Mouse (Mus musculus): ENCODE measurements around the gene Snx18.

The Snx18 gene

DNA sequence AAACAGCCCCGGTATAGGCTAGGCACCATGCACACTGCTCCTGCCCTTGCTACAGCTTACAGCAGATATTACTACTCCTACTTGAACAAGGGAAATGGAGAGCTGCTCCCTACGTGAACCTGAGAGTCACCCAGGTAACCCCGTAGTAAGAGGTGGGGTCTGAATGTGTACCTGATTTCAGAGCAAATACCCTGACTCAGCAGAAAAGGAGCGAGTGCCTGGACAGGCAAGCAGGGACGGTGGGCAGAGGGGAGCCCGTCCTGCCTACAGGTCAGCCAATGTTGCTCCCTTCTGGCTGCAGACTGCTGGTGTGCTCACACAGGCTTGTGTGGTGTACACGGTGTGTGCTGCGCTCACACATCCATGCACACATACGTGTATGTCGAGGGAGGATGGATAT lies 20.7 kb downstream of the Snx18 start:
- DNase-seq (ENCODE audit: low spot score in 2 of 2), result no peak

DNA sequence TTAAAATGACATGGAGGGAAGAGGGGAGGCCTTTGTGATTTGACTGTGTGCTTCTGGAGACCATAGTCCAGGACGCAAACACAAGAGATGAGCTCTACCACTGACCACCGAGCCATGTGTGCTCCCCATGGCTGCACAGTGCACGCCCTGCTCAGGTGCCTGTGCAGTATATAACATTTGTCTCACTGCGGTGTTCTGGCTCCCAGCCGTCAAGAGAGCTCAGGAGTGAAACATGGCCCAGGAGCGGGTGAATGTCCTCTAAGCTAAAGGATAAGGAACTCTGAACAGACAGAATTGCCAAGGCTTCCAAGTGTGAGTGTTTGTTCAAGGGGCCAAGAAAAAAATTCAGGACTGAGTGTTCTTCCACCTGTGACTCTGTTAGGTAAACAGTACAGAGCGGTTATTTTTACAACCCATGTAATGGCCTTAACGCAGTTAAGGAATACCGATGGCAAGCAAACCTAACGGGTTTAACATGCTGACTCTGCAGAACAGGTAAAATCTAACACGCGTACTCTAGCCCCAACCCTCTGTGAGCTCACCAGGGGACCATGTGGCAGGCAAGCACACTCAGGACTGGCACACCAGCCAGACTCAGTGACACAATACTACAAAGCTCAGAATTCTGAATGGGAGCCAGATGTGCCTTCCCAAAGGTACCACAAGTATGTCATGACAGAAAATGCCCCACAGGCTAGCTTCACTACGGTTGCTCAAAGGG lies 21.4 kb downstream of the Snx18 start:
- DNase-seq (ENCODE audit: low spot score in 2 of 2), result no peak

DNA sequence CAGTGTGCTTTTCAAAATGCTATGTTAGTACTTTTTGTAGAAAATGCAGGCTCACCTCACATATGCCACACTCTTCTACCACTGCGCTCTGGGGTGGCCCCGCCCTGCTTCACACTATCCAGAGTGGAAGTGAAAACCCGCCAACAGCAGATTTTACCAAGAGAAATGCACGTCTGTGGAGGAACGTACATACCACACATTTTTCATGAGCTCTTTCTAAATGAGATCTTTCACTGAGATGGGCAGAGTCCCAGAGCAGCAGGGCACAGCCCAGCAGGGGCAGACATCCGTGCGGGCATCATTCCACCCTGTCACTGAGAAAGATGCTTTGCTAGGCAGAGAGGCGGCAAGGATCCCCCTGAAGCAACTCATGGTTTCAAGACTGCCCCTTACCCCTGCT lies 22.4 kb downstream of the Snx18 start:
- DNase-seq (ENCODE audit: low spot score in 2 of 2), result no peak

DNA sequence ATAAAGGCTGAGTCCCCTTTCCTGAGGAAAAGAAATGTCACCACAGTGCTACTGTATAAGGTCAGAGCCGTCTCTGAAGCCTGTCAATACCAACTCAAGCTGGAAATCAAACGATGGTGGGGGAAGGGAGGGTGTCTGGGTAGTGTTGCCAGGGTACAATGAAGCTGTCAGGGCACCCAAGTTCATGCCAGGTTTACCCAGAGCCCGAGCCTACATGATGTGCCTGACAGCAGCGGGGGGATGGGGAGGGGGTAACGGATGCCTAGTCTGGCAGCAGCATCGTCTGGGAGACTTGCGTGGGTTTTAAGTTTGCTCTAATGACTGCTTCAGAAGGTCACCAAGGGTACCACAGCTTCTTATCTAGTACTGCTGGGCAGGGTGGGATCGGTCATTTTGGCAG lies 23.1 kb downstream of the Snx18 start:
- no peak for DNase-seq (ENCODE audit: low spot score in 2 of 2)

DNA sequence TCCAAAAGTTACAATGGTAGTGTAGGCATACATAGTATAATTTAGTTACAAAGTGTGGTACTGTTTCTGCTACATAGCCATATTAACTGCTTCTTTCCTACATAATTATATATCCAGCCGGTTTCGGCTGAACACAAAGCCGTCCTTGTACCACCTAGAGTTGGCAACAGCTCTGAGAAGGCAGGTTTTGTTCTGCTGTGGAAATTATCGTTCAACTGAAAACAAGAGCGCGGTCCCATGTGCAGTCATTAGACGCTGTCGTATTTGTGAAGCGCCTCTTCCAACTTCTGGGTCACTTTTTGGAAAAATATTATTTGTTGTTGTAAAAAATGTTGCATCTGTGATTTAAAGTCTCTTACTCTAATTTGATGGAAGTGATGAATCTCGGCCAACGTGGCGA lies 24.0 kb downstream of the Snx18 start:
- no peak for DNase-seq (ENCODE audit: low spot score in 2 of 2)

DNA sequence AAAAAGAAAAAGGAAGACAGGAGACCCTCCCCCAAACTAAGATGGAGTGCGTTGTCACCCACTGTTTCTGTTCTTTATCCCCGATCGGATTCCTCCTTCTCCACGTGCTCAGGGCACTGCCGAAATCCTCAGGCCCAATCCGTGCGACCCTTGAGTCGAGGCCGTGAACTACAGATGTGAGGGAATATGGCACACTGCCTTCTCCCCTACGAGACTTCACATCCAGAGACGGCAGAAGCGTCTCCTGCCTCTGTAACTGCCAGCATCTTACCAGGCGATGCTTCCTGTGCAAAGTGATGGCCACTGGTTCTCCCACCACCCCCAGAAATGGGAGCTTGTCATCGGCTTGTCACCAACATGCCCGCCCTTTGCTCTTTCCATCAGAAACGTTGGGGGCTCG lies 24.7 kb downstream of the Snx18 start:
- no peak for DNase-seq (ENCODE audit: low spot score in 2 of 2)

DNA sequence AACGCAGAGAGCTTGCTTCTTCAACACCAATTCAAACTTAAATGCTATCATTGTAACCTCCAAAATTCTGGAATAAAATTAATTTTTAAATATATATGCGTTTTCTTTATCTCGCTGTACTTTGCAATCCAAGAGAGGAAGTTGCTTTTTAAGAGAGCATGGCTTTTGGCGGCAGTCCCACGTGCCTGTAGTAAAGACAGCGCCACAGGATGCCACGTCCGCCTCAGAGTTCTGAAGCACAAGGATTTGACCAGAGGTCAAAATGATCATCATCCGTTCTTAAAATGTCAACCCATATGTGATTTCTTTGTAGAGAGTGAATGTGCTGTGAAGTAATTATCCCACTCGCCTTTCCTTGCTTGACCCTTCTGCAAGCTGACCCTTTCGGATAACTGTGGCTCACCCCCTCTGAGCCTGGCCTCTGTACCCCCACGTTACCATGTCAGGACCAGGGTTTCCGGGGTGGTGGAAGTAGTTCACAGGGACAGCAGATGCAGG lies 25.6 kb downstream of the Snx18 start:
- DNase-seq (ENCODE audit: low spot score in 2 of 2), result no peak

DNA sequence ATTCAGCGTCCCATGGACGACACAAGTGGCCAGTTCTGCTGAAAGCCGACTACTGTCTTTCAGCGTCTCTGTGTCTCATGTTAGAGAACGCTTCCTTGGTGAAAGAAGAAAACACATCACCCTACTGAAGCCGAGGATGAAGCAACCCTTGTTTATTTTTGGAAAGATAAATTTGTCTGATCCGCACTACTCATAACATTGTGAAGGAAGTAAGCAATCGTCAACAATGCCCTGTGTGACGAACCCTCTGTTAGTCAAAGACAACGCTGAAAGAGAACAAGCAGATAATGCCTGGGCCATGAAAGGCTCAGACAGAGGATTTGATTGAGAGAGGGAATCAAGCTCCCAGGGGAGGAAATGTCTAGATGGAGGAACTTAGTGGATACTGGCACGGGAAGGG lies 27.0 kb downstream of the Snx18 start:
- DNase-seq (ENCODE audit: low spot score in 2 of 2), result no peak

DNA sequence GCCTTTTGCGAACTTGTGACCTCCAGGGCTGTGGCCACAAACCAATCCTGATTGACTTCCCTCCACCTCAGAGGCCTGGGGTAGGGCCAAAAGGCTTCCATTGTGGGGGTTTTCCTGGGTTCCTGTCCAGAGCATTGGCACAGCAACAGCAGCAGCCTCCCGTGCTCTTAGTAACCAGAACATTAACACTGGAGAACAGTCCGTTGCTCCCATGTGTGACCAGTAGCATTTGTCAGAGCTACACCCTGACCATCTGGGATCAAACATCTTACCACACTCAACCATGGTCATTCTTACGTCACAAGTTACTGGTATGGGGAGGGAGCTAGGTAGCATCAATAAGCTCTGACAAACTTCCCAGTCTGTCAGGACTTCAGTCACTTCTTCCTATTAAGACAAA lies 28.1 kb downstream of the Snx18 start:
- DNase-seq (ENCODE audit: low spot score in 2 of 2), result no peak

DNA sequence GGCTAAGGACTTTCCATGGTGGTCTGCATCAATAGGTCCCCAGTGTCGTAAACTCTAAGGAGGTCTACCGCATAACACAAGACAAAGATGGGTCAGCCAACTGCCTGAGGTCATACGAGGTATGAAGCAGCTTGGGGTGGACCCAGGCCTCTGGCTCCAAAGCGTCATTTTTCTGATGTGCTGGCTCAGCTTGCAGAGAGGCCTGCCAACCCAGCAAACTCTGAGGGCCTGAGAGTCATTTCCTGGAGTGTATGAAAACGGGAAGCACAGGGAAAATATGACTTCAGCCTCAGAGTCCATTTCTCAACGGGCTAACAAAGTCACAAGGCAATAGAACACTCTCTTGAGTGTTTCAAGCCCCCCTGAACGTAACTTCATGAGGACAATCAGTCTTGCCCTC lies 28.9 kb downstream of the Snx18 start:
- no peak for DNase-seq (ENCODE audit: low spot score in 2 of 2)

DNA sequence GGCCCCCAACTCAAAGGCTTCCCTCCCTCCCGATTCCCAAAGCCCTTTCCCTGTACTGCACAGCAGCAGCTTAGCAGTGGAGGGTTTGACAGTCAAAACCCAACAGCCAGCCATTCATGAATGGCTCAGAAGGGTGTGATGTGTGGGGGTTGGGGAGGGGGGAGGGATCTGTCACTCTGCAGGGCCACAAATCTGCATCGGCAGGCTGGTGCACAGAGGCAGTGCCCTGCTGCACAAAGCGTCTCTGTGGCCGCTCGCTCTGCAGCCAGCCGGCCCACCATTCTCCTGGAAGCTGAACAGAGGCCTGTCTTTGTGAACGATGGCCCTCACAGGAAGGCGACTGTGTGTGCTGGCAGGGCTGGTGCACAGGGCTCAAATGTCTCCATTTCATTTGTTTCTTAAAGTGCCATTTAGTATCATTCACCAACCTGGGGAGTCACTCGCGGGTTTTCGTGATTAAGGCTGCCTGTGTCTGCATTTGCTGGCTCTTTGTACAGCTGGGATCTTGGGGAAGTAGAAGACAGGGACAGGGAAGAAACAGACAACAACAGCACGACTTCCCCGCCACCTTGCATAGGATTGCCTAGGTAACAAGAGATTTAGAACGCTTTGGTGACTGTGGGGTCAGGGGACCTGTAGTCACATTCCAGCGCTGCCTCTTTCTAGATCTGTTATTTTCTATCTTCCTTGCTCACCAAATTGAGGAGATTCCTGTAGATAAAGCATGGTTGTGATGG lies 31.0 kb downstream of the Snx18 start:
- DNase-seq (ENCODE audit: low spot score in 2 of 2), result no peak

DNA sequence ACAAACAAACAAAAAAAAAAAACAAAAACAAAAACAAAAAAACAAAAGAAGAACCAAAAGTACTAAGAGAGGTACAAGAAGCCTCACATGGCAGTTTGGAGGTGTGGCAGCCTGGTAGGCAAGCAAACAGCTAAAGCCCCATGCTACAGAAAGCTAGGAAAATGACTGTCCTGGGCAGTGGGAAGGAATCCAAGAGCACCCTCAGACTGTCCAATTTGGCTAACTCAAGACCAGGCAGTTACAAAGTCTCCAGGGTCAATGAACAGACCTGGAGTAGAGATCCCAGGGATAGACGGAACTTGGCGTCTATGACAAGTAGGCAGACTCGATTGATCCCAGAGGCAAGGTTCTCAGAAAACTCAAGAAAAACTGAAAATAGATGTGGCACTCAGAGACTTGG lies 32.8 kb downstream of the Snx18 start:
- DNase-seq (ENCODE audit: low spot score in 2 of 2), result no peak

DNA sequence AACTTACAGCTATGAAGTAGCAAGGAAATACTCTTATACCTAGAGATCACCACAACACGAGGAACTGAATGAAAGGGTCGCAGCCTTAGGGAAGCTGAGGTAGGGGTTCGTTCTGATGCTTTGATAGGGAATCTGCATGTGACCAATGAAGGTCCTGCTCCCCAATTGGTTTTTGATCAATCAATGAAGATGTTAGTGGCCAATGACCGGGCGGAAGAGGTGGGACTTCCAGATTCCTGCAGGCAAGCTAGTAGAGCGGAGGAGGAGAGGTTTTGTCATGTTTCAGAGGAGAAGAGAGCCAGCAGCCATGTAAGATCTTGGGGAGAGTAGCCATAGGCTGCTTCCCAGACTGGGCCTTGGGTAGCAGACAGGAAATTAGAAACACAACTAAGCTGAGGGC lies 33.9 kb downstream of the Snx18 start:
- DNase-seq (ENCODE audit: low spot score in 2 of 2), result no peak

DNA sequence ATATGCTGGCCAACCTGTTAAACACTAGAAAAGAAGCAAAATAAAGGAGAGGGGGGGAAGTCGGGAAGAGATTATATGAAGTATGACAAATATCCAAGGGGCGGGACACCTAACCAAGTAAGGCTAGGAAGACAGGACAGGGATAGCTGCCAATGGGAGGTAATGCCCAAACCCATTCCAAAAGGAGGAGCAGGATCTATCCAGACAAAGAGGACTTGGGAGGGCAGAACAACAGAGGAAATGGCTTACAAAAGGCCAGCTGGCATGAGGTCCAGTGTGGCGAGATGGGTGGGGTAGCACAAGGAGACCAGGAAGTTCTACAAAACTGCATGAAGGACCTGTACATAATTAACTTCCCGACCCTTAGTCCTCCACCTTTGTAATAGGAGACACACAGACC lies 34.8 kb downstream of the Snx18 start:
- DNase-seq (ENCODE audit: low spot score in 2 of 2), result no peak

DNA sequence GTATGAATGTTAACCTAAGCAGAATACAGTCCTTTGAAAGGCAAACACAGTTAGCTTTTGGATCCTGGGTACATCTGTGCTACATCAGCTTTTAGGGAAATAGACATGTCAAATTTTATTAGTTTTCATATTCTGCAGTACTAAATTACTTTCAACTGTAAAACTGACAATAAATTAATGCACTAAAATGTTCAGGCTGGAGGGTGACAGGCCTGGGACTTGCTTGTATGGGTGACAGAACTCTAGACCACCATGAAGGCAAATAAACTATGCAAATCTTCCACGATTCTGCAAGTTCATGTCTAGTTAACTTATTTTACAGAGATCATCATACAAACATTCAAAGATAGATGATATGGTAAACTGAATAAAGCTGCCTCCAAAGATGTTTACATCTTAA lies 36.3 kb downstream of the Snx18 start:
- no peak for DNase-seq (ENCODE audit: low spot score in 2 of 2)

DNA sequence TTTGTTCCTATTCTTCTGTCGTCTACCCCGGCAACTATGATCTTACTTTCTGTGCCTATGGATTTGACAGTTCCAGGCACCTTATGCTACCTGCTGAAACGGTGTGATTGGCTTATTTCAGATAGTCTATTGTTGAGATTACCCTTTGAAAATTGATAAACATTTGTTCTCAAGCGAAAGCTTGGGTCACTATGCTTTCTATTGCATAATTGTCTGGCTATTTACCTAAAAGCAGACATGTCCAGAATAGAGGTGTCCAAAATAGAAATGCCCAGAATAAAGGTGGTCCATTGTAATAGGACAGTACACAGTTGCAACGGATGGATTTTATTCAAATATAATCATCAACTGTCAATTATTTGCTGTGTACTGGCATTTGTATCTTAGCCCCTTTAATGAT lies 36.9 kb downstream of the Snx18 start:
- DNase-seq (ENCODE audit: low spot score in 2 of 2), result no peak

DNA sequence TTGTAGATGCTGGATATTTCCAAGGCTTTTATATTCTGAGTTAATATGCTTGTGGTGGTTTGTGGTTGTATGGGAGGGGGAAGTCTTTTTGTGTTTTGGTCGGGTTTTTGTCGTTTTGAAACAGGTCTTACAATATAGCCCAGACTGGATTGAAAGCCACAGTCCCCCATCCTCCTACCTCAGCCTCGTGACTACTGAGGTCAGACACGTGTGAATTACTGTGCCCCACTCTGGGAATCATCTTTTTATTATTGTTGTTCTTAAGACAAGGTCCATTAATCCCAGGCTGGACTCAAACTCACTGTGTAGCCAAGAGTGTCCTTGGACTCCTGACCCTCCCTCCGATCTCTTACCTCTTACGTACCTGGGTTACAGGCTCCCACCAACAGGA lies 38.0 kb downstream of the Snx18 start:
- DNase-seq (ENCODE audit: low spot score in 2 of 2), result no peak

DNA sequence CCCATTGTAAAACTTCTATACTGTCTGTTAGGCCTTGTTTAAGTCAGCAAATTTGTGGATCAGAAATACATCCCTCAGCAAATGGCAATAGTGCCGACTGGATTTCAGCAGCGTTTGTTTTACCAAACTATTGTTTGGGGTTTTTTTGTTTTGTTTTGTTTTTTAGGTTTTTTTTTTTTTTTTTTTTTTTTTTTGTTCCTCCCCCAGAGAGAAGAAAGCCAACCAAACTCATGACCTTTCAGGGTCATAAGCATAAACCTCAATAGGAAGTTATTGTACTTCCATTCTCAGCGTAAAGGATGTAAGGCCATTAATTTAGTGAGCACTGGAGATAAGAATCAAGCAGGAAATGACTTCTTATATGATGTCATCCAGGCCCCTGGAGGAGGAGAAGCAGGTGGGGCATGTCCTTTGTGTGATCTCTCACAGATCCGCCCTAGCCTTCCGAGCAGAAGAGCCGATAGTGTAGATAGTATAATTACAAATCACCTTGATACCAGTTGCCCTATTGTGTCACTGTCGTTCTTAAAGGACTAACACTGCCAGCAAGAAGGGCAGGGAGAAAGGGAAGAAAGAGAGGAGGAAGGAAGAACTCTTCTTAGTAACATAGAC lies 38.5 kb downstream of the Snx18 start:
- no peak for DNase-seq (ENCODE audit: low spot score in 2 of 2)

DNA sequence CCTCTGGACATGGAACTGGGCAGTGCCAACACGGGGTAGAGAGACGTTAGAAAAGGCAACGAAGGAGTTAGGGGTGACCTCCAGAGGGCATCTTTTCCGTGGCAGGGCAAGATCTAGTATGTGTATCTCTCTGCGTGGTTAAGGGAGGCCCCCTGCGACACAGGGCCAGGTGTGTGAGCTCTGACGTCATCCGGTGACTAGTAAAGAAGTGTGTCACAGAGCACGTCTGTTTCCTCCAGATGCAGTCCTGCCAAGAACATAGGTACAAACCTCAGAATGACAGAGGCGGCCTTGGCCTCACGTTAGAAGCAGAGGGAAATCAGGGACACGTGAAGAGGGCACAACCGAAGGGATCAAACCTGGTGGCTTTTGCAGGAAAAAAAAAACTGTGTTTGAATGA lies 44.1 kb downstream of the Snx18 start:
- DNase-seq (ENCODE audit: low spot score in 2 of 2), result no peak

DNA sequence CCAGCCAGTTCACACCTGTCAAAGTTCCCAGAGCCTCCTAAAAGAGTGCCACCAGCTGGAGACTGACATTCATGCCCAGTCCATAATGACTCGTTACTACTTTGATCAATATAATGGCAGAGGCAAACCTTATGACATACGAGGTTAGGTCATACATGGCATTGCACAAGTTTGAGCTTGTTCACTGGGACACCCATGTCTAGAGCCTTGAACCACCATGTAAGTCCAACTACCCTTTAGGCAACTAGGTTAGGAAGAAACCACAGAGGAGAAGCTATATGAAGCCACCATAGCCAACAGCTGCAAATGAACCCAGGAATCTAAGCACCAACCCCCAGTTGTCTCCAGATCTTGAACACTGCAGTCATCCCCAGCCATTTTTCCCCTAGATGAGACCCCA lies 45.0 kb downstream of the Snx18 start:
- DNase-seq (ENCODE audit: low spot score in 2 of 2), result no peak

DNA sequence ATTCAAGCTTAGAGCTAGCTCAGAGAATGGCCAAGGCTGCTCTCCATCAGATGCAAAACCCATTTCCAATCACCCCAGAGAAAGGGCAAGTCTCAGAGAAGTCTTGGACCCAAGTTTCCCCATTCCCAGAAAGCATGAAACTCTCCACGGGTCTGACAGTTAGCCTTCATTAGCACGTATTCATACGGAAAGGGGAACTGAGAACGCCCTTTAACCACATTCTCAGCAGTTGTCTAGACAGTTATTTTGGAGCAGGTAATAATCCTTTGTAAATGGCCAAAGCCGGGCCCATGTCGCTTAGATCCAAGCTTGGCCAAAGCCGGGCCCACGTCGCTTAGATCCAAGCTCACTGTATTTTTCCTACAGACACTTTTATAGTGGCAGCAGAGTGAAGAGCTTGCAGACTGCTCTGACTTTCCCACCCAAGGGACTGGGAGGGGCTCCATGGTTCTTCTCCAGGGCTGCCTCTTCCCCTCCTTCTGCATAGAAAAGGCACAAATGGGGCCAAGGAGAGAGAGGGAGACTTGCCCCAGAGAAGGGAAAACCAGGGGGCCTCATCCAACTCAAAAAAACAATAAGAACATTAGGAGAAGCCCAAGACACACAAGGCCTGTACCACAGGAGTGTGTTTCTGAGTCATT lies 46.2 kb downstream of the Snx18 start:
- DNase-seq (ENCODE audit: low spot score in 2 of 2), result no peak

DNA sequence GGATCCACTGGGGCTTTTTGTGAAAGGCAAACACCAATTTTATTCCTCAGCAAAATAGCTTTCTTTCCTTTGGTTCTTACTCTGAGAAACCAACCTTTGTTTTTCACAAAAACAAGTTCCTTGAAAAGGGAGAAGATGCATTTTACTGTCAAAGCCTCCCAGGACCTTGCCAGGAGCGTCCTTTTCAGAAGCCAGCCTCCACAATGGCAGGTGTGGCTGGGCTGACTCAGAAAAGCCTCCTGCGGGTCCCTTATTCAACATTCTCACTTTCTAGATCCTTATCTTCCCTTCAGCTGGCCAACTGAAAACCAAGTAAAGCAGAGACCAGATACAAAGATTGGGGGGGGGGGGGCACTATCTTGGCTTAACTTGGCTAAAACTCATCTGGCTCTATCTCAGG lies 48.8 kb downstream of the Snx18 start:
- no peak for DNase-seq (ENCODE audit: low spot score in 2 of 2)

DNA sequence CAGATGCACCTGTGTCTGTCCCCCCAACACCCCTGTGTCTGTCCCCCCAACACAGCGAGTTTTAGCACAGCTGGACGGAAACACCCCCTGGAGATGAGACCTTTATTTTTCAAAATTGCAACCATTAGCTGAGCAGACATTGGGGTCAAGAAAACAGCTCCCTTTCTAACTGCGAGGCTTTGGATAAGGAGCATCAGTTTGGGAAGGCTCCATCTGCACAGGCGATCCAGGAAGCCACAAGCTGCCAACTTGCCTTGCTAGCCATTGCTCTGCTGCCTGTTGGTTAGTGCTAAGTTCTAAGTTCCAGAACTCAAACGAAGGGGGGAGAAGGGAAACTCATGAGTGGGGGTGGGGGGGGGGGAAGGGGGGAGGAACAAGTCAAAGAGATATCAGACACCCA lies 51.4 kb downstream of the Snx18 start:
- DNase-seq (ENCODE audit: low spot score in 2 of 2), result no peak

Measured in spleen, postnatal 10 days (tissue).